Mouse (Mus musculus): ENCODE measurements around the gene Gm47841. TPM values are rescaled to one million over a fixed set of nuclear protein-coding genes. Genes with fewer than 3 reads are reported as not detected.

Gm47841 gene
- not detected for total RNA-seq (2023)

GRCm38 (mm10) chr15:101047194-101047555, at the start of gene Gm47841:
Gene Gm47841 (minus strand): TSS chr15:101047397.

GRCm38 (mm10) chr15:101077813-101078730, 30.9 kb upstream of the Gm47841 start, which contains the start of gene Fignl2:
Gene Fignl2 (minus strand): TSS chr15:101078567.

Other genes with a start within 250 kb of the Gm47841 start
- gene Scn8a, start 177.5 kb downstream of the Gm47841 start, total RNA-seq (2023), result not detected
- gene Fignl2, start 31.2 kb upstream of the Gm47841 start, total RNA-seq (2023), result under 1 TPM; 0.15 to 0.18 TPM
- not detected for gene Ankrd33, start 68.4 kb upstream of the Gm47841 start, total RNA-seq (2023)
- gene Acvrl1, start 81.1 kb upstream of the Gm47841 start, total RNA-seq (2023), result 10 to 100 TPM; 41.9 to 51.5 TPM
- gene Acvr1b, start 126.7 kb upstream of the Gm47841 start, total RNA-seq (2023), result 10 to 100 TPM; 14.9 to 18.6 TPM
- 1 to 10 TPM; 1.2 to 1.7 TPM for gene Grasp, start 176.8 kb upstream of the Gm47841 start, total RNA-seq (2023)
- gene Nr4a1, start 206.9 kb upstream of the Gm47841 start, total RNA-seq (2023), result 100 to 1,000 TPM; 140 to 280 TPM
- 10 to 100 TPM; 49.4 to 56.3 TPM for gene Atg101, start 236.9 kb upstream of the Gm47841 start, total RNA-seq (2023)
- under 1 TPM; 0.24 to 0.26 TPM for gene 6030408B16Rik, start 245.8 kb upstream of the Gm47841 start, total RNA-seq (2023)